Mouse (Mus musculus) naive thymus-derived CD4-positive, alpha-beta T cell, adult 2 months (primary cell): ENCODE measurements around the gene Camkk1.

ENCODE experiments used
- DNase-seq: peaks from one replicate; pipeline ENCODE4 v3.0.0-alpha.2; 2011; ENCODE audit warnings: low read depth

Camkk1 gene

DNA sequence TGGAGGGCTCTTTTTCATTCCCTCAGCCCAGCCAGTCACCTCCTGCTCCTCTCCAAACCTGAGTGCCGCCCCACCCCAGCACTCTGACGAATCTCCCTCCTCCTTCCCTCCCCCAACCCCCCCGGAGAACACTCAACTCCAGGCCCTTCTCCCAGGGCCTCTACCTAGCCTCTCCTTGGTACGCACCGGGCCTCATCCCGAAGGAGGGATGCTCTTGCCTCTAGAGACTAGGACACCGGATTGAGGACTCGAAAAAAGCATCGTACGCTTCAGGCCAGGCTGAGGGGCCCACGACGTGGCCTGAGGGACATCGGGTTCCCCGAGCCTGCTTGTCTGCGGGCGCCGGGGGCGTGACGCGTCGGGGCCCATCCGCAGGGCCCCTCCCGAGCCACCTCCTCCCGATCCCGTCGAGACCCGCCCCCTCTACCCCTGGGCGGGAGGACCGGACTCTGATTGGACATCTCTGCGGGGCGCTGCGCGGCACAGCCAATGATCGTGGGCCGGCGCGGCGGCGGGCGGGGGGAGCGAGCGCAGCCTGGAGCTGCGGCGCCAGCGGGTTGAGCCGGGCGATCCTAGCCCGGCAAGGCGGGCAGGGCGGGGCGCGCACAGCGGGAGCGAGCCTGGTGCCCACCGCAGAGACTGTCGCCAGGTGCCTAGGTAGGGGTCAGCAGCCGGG is at the start of gene Camkk1:
TSS of gene Camkk1 (plus strand) at position 538 of the 676 bp plus-strand sequence.
- DNase-seq: peak; percentile 94

DNA sequence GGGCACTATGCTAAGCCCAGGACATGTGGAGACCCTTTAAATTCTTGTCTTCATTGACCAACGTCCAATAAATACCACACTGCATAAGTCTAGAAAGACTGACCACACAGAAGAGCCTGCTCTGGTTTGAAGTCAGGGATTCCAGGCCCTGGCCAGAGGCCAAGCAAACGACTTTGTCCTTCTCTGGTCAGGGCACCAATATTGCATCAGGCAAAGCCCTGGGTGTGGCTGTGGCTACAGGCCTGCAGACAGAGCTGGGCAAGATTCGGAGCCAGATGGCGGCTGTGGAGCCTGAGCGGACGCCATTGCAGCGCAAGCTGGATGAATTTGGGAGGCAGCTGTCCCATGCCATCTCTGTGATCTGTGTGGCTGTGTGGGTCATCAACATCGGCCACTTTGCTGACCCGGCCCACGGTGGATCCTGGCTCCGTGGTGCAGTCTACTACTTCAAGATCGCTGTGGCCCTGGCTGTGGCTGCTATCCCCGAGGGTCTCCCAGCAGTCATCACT is 43.8 kb upstream of the Camkk1 start:
- no peak for DNase-seq

DNA sequence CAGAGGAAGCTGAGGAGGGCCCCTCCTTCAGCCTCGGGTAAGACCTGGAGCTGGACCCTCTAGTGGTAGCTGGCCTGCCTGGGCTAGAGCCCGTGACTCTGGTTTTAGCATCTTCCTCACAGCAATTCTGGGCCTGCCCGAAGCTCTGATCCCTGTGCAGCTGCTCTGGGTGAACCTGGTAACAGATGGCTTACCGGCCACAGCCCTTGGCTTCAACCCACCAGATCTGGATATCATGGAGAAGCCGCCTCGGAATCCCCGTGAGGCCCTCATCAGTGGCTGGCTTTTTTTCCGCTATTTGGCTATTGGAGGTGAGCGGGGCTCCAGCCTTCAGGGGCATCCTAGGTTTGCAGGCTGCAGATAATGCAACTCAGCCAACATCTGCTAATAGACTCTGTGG is 36.3 kb upstream of the Camkk1 start:
- DNase-seq: no peak

DNA sequence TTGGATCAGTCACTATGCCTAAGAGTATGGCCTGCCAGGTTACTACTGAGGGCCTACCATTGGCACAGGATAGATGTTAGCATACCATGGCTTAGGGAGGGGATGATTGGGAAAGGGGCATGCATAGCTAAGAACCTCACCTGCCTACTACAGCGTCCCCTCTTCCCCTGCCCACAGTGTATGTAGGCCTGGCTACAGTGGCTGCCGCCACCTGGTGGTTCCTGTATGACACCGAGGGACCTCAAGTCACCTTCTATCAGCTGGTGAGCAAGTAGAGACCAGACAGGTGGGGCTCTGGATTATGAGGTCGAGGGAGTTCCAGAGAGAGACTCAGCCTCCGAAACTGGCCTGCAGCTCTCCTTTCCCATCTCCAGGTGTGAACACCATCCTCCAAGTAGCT is 35.5 kb upstream of the Camkk1 start:
- peak; percentile 39 for DNase-seq

DNA sequence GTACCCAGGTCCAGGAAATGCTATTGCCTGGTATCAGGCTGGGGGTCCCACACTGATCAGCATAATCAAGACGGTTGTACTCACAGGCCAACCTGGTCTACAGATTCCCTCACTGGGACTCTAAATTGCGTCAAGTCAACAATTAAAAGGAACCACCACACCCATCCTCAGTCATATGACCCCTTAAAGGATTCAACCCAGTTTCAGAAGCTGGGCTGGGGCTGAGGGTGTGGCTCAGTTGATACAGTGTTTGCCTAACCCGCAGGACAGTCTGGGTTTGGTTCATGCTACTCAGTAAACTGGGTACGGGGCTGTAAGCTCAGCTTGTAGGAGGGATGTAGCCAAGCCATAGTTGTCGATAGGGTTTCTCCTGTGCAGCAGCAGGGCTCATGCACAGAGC is 32.1 kb upstream of the Camkk1 start:
- no peak for DNase-seq

DNA sequence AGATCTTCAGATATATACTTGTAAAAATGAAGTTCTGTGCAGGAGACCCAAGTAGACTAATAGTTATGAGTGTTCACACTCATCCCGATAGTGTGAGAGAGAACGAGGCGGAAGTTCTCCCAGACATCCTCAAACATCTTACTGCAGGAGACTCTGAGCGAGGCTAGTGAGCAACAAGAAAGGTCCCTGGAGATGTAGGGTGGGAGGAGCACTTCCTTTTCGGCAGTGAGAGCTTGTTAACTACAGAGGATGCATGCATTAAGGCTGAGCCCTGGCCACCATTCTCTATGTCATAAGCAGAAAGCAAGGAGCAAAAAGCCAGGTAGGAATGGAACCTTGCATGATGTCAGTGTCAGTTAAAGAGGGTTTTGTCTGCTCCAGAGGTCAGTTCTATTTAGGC is 31.6 kb upstream of the Camkk1 start:
- no peak for DNase-seq

DNA sequence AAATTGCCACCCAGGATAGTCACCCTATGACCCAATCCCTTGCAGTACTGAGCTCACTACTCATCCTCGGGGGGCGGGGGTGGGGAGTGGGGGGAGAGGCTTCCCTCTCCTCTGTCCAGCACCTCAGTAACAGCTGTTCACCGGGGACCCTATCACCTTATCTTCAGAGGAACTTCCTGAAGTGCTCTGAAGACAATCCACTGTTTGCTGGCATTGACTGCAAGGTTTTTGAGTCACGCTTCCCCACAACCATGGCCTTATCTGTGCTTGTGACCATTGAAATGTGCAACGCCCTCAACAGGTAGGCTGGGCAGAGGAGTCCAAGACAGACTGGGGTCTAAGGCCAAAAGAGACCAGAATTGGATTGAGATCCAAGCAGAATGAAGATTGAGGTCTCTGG is 31.0 kb upstream of the Camkk1 start:
- DNase-seq: no peak

DNA sequence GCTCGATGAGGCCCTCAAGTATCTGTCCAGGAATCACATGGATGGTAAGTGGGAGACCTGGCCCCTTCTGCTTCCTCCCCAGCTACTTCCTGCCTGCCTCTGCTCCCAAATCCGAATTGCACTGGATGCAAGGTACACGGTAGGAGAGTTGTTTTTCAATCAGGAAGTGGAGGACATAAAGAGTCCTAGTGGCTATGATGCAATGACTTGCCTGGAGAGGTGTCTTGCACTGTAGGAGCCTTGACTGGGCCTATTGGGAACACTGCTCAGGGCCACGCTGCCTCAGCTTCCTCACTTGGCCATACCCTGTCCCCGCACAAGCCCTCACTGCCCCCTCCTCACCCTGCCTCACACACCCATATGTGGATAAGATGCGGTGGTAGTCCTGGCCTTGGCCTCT is 29.8 kb upstream of the Camkk1 start:
- no peak for DNase-seq

DNA sequence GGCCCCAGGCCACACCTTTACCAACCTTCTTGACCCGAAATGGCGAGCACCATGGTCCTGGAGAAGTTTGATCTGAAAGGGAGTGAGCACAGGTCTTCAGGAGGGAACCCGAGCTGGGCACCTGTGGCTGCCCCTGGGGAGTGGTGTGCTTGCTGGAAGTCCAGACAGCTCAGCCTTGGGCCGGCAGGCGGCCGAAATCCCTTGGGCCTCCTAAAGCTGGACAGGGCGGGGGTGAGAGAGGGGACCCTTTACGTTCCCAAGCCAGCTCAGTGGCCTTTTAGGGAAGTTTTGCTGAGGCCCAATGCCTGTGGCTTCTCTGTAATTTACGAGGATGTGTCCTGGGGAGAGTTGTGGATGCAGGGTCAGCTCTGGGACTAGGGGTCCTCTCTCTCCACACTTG is 28.1 kb upstream of the Camkk1 start:
- DNase-seq: no peak

DNA sequence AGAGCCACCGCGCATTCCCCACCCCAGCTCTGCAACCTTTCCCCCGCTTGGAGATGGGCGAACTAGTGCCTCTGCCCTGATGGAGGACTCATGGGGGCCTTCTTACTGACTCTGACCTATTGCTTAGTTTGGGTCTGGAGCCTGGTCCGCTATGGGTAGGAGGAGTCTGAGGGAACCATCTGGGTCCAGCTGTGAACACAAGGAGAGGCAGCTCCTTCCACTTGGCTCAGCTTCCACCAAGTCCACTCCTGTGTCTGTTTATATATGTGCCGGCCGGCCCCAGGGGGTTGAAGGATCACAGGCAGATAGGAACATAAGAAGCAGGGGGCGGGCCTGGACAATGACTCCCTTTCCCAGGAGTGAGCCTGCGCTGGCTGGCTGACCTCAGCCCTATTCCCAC is 26.8 kb upstream of the Camkk1 start:
- DNase-seq: no peak

DNA sequence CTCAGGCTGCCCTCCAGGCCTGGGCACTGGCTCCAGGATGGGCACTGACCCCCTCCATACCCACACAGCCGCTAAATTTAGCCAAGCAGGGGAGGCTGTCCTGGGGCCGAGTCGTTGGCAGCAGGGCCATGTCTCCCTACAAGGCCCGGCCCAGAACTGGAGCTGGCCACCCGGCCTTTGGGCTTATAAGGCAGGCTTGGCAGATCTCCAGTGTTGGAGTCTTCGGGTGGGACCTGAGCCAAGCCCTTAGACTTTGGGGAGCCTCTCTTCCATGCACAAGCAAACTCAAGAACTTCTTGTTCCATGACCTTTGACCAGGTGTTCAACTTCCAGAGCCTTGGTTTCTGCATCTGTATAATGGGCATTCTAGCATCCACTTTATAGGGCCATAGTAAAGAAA is 22.5 kb upstream of the Camkk1 start:
- DNase-seq: no peak

DNA sequence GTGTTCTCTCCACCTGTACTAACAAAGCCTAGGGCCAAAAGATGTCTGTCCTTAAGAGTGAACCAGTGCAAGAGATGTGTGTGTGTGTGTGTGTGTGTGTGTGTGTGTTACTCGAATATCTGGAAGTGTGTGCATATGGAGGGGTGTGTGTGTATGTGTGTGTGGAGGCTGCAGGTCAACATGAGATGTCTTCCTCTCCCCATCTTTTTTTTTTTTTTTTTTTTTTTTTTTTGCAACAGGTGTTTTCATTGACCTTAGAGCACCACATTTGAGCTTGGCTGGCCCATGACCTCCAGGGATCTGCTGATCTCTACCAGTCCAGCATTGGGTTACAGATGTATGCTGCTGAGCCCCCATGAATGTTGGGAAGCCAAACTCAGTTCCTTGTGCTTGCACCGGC is 22.0 kb upstream of the Camkk1 start:
- no peak for DNase-seq

DNA sequence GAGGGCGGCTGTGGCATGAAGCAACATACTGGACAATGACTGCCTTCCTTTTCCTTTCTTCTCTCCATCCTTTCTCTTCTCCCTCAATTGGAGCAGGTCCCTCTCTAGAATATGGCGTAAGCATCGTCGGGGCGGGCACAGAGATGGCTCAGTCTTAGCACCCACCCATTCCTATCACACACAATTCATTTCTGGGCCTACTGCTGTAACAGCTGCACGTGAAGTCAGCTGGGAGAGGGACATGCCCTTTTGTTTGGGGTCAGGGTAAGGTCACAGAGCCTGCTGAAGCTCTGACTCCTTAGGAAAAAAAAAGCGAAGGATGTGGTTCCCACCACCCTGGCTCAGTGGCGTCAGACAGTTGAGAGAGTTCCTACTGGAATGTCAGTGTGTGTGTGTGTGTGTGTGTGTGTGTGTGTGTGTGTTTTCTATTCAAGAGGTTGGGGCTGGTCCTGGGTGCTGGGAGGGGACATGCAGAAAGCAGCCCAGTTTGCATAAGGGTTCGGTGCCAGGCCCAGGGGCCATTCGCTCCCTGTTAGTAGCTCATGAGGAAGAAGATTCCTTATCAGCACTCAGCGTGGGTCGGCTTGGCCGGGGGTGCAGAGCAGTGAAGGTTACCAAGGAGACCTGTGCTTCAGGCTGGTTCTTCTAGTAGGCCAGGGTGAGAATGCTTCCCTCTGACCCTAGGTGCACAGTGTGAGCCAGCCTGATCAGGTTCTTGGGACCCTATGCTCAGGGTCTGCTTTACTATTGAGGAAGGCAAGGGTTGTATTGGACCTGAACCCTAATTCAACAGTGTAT is 21.1 kb upstream of the Camkk1 start:
- no peak for DNase-seq

DNA sequence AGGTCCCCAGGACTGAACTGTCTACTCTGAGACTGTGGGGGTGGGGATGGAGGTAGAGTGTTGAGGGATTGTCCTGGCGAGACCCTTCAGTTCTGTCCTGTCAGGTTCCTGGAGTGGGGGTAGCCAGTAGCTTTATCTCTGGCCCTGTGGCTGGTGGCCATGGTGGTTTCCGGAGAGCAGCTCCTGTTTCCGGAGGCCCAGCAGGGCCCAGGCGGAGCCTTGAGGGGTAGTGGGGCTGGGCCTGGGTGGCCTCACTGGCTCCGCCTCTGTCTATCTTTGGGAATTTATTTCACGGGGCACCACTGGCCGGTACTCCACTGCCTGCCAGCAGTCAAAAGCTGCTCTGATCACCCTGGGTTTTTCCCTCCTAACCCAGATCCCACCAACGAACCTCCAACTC is 20.0 kb upstream of the Camkk1 start, which contains the start of gene P2rx1:
TSS of gene P2rx1 (plus strand) at position 333 of the 400 bp plus-strand sequence.
- DNase-seq: no peak

DNA sequence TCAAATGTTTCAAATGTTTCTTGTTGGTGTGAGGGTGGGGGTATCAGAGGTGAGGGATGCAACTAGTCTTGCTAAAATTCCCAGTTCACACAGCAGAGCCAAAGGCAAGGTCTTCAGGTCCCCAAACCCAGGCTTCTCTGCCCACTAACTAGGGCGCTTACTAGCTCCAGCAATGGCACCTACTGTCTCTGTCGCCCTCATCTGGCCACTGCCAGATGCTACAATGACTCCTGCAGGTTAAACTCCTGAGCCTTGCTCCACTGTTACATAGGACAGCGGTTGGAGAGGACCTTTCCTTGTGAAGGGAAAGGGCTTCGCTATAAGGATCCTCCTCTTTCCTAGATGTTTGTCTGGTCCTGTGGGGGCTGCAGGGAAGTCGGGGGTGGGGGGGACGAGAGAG is 17.8 kb upstream of the Camkk1 start:
- peak; percentile 81 for DNase-seq

DNA sequence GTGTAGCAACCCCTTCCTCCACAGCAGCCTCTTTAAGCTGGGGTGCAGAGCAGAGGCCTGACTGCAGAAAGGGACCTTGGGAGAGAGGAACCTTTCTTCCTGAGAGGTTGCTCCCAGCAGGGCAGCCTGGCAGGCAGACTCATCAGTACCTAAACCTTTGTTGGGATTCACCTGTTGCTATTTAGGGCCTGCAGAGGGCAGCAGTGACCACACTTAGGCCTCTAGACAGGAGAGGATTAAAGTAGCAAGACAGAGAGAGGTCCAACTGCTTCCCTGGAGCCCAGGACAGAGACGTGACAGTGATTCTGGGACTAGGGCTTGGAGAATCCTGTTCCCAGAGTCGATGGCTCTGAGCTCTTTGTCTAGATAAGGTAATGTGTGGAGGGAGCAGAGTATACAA is 12.4 kb upstream of the Camkk1 start:
- DNase-seq: peak; percentile 87

DNA sequence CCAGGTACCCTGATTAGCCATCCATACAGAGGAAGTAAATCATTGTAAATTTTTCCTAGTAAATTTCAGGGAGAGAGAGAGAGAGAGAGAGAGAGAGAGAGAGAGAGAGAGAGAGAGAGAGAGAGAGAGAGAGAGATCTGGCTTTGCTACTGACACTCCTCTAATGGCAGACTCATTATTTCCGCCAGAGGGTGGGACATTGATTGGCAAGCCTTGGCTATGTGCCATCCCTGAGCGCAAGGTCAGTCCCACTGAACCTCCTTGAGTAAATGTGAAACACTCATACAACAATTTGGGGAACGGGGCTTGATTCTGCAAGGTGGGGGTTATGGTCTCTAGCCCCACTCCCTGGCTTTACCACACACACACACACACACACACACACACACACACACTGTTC is 11.7 kb upstream of the Camkk1 start:
- no peak for DNase-seq

DNA sequence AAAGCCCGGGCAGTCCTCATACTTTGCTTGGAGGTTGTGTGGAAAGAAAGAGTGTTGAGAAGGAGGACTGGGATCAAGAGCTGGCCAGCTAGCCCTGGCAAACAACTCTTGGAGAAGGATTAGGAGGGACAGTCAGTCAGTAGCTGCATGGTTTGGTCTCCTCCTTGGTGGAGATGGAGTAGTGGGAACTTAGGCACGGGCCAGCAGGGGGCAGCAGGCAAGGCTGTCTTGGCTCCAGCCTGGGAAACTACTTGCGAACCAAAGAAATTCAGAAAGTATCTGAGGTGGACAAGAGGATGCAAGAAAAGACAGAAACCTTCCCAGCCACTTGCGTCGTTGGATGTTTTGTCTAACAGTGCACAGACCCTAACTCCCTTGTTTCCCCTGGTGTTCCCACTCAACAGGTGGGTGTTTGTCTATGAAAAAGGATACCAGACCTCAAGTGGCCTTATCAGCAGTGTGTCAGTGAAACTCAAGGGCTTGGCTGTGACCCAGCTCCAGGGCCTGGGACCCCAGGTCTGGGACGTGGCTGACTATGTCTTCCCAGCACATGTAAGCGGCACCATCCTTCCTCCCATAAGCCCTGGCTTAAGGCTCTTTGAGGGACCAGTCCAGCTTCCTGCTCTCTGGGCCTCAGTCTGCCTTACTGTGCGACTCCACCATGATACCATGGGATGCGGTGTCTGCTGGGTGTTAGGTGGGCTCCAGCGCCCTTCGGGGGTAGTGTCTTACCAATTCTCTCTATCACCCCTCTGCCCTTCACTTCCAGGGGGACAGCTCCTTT is 10.9 kb upstream of the Camkk1 start:
- DNase-seq: peak; percentile 77

DNA sequence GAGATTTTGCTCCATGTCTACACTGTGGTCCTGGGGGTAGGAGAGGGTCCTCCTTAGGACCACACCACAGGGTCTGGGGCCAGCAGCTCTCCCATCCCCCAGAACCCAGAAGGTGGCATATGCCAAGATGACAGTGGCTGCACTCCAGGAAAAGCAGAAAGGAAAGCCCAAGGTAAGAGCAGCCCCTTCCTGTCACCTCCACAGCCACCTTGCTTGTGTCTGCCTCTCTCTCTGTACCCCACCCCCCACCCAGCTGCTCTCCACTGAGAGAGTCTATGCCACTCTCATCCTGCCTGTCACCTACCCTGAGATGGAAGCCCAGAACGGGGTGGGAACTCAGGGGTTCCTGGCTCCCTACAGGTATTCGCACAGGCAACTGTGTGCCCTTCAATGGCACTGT is 10.0 kb upstream of the Camkk1 start:
- DNase-seq: no peak

DNA sequence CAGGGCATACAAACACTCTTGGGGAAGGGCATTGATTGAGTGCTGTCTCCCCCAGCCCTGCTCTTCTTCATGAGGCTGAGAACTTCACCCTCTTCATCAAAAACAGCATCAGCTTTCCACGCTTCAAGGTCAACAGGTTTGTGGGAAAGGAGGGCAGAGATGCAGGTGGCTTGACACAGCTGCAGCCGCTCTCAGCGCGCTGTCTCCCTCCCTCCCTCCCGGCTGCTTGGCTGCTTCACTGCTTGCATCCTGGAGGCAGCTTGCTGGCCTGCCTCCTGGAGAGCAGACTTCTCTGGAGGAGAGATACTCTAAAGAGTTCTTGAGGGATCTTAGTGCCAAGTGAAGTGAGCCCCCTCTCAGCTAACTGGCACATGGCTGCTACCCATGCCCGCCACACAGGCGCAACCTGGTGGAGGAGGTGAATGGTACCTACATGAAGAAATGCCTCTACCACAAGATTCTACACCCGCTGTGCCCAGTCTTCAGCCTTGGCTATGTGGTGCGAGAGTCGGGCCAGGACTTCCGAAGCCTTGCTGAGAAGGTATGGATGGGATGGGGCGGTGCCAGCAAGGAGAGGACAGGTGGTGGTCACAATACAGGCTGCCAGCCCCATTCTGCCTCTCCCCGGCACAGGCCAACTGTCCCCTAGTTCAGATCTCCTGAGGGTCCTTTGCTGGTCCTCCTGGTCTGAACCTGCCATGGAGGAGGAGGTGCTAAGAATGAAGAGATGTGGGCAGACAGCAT is 9.1 kb upstream of the Camkk1 start:
- no peak for DNase-seq

DNA sequence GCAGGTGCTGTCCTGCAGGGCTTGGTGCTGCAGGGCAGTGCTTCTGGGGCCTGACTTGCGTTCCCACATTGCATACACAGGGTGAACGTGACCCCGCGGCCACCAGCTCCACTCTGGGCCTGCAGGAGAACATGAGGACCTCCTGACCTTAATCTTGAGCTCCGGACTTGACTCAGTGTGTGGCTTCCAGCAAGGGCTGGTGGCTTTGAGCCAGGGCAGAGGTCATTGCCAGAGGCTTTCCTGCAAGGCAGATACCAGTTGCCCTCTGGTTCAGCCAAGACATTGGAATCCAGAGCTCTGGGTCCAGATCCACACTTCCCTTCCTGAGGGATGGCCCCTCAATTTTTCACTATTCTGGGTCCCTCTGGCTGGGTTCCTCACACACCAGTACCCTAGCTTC is 4.8 kb upstream of the Camkk1 start:
- DNase-seq: no peak

DNA sequence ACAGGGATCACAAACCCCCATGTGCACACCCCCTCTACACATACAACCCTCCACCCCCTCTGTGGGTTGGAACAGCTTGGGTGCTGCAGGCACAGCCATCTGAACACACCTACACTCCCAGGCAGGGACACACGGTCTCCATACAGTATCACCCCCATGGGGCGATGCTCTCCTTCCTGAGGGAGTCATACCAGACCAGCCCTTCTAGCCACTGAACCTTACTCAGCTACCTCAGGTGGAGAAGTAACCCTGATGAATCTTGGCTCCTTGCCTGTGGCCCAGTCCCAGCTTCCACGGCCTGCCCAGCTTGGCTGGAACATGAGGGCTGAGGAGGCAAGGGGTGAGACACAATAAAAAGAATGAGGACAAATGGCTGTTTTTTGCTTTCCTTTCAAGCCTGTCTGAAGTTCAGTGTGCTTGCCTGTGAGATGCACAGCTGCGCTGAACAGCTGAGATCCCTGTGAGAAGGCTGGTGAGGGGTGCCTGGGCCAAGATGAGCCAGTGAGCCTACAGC is 3.9 kb upstream of the Camkk1 start:
- DNase-seq: no peak
